Mouse (Mus musculus) cerebellum, adult (tissue): Measurements from ENCODE around the gene Gm26992.
"Not testable (repeated sequence)": the region's sequence is repeated elsewhere in the genome, so short reads cannot be mapped to it uniquely, and the experiment has no call there.

Experiments used
- ATAC-seq: cut with Nextera tagmentation; 2 replicates; pipeline ENCODE4 v1.9.2; 2017; ENCODE audit warnings: mild to moderate bottlenecking, moderate library complexity, mixed read lengths; ENCODE audit not compliant: insufficient number of reproducible peaks, low FRiP score, low TSS enrichment

Gene Gm26992

DNA sequence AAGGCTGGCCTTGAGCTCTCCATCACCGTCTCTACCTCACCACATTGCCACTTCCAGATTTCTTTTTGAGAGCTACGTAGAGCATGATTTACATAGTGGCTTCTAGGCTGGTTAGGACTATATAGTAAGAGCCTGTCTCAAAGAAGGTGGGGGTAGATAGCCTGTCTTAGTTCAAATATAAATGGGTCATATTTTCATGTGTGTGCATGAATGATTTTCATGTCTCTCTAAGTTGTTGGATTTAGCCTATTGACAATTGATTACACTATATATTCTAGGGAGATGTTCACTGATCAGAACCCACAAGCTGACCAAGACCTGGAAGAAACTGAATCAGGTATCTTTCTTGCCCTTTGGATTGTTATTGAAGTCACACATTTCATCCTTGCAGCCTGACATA, at the start of gene Gm26992:
Gene Gm26992 (plus strand): TSS at position 301 of the 400 bp plus-strand sequence.
- no peak for ATAC-seq

DNA sequence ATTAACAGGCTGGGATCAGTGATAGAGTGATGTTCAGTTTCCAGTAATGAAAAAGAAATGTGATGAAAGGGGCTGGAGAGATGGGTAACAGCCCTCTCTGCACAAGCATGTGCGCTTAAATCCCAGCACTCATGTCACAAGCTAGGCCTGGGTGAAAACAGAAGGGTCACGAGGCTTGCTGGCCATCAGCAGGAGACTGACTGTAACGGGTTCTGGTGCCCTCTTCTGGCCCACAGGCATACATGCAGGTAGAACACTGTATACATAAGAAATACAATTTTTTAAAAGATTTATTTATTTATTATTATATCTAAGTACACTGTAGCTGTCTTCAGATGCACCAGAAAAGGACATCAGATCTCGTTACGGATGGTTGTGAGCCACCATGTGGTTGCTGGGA, 47.6 kb upstream of the Gm26992 start:
- ATAC-seq, result no peak

DNA sequence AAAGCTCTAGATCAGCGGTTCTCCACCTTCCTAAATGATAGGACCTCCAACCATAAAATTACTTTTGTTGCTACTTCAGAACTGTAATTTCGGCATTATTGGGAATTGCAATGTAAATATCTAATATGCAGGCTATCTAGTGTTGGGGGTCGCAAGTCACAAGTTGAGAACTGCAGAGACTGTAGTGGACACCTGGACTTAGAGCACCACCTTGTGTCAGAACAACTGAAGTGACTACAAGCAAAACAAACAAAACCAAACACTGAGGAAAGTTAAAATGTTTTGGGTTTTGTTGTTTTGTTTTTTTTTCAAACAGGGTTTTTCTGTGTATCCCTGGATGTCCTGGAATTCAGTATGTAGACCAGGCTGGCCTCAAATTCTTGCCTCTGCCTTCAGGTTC, 37.3 kb upstream of the Gm26992 start:
- ATAC-seq, result no peak

DNA sequence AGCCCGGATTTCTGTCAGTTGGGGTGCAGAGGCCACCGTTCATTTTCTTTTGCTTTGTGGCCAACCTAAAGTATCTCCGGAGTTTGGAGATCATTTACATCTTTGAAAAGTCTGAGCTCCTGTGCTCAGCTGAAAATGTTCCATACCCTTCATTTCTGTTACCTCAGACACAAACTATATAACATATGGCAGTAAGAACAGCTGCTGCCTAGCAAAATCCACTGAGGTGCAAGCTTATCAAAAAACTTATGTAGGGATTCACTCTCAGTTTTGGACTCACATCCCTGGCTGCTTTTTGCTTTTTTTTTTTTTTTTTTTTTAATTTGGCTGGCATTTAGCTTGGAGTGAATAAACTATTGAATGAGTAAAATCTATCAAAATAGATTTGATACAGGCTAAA, 33.7 kb upstream of the Gm26992 start:
- no peak for ATAC-seq

DNA sequence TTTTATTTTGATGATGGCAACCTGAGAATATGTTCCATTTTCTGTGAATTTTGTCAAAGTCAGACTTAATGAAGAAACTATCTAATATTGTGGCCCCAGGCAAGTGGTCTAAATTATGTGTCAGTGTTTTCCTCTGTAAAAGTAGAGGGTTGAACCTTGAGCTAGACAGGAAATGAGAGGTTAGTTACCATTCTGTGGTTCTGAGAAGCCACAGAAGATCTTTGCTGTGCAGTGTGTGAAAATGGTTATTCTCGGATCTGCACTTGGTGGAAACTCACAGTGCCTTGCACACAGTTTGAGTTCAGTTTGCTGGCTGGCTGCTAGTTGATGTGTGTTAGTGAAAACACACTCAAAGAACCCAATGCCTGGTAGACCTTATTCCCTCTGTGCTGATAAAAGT, 28.0 kb upstream of the Gm26992 start:
- no peak for ATAC-seq

DNA sequence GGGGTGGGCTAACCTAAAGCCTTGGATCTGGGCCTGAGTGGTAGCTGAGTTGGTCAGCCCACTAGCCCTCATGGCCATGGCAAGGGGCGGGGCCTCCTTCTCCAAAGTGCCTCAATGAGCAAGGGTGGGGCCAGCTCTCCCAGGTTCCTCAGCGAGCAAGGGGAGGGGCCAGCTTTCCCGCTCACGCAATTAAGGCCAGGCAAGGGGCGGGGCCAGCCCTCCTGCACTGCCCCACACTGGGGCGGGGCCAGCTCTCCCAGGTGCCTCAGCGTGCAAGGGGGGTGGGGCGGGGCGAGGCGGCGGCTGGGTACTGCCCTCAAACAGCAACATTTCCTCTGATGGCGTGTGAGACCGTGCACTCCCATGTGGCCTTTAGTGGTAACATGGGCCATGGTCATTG, 16.8 kb upstream of the Gm26992 start:
- no peak for ATAC-seq

DNA sequence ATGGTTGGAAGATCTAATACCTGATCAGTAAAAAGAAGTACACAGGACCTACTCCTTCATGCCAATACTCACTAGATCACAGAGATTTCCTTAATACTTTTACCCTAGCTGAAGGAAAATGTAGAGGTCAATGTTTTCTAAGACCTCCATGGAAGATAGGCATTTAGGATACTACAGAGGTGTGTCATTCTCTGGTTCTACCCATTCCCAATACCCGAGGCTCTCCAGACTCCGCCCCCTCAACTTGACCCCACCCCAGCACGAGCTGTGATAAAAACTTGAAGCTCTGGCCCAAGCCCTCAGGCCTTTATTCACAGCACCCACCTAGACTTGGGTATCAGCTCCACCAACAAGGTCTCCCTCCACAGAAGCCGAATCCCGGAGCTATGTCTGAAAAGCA, 7.6 kb upstream of the Gm26992 start, which contains the start of gene Tsx:
Gene Tsx (plus strand): TSS at position 301 of the 400 bp plus-strand sequence.
- no peak for ATAC-seq

DNA sequence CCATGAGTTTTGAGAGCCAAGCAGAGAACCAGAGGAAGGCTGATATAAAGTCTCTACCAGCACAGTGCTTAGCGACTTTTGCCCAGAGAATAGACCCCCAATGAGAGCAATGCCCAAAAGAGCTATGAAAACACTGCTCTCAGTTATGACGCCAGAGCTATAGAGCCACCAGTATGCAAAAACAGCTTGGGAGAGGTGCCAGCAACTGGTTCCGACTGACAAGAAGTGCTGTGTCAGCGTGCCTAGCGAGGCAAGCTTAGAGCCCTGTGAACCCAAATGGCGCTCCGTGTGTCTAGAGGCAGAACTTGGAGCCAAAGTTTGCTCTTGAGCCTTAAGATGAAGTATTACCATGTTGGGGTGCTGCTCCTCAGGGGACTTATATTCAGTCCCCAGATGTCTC, 5.9 kb downstream of the Gm26992 start:
- no peak for ATAC-seq

DNA sequence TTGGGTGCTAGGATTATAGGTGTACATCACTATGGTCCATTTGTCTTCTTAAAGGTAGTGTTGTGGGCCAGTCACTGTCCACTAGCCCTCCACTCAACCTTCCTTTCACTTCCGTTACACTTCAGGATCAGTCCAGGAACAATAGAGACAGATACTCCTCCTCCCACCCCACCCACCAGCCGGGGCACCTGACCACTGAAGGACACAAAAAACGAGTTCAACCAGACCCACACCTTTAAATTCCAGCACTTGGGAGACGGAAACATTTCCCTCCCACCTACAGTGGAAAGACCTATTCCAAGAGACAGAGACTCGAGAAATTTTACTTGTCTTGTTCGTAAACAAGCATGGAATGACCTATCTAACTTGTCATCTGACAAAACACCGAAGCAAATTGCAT, 10.5 kb downstream of the Gm26992 start:
- no peak for ATAC-seq

DNA sequence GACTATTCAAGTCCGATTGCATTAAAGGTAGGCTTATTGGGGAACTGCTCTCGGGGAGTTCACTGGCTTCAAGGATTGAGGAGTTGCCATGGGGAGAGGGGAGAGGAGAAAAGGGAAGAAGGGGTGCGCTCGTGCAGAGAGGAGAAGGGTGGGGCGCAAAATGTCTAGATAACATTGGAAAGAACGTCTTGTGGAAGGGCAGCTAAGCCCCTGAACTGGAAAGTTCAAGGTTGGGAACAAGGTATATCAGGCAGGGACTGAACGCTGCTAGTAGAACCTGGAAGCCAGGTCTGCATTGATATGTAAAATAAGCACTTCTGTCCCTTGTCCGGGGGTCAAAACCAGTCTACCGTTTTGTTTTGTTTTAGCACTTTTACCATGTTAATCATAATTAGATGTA, 16.2 kb downstream of the Gm26992 start:
- no peak for ATAC-seq

DNA sequence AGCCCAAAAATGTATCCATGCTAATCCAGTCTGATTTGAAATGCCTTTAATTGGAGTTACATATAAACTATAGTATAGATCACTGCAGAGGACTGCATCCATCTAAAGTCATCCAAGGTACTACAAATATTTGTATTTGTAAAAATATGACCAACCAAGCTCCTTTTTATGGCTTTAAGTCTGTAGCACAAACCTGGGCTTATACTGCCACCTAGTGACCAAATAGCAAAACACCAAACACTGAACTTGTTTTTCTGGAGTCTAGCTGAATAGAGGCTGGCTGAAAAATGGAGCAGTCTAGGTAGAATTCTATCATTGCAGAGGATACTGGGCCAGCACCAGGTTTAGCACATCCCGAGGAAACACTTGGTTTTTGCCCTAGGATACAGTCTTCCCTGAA, 19.0 kb downstream of the Gm26992 start:
- 0 out of 2 replicates have a peak, but pooled peaks have one; percentile 31 for ATAC-seq

DNA sequence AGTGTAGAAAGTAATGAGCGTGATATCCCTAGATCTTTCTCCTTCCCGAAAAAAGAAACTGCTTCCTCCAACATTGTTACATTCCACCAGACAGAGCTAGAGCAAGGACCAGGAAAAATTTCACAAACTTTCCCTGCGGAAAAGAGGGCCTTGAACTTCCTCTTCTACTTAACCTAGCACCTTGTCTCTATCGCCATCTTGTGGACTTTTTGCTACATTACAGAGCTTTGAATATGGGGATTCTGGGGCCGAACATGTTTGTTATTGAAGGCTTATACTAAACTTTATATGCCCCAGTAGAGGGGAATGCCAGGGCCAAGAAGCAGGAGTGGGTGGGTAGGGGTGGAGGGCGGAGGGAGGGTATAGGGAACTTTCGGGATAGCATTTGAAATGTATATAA, 21.9 kb downstream of the Gm26992 start:
- no peak for ATAC-seq

DNA sequence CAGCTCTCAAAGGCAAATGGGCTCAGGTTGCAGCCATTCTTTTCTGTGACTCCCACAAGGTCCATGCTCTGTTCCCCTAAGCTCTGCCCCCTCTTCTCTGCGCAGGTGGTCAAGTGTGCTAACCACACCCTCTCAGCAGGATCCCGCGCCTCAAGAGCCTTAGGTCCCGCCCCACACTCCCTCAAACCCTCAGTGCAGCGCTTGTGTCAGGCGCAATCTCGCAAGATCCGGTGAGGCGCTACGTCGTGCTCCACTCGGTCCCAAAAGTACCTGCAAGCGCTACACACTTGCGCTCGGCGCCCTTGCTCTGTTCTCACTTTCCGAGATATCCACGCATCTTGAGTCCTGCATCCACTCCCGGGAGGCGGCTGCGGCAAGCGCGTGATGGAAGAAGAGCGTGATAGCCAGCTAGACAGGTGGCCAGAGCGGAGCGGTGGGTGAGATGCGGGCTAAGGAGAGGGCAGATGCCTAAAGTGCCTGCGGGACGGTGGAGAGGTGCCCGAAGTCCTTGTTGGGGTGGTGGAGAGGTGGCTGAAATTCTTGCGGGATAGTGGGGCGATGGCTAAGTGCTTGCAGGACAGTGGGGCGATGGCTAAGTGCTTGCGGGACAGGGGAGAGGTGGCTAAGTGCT, 25.8 kb downstream of the Gm26992 start:
- ATAC-seq, result peak; percentile 36; the same call in 1 of the 2 replicates

DNA sequence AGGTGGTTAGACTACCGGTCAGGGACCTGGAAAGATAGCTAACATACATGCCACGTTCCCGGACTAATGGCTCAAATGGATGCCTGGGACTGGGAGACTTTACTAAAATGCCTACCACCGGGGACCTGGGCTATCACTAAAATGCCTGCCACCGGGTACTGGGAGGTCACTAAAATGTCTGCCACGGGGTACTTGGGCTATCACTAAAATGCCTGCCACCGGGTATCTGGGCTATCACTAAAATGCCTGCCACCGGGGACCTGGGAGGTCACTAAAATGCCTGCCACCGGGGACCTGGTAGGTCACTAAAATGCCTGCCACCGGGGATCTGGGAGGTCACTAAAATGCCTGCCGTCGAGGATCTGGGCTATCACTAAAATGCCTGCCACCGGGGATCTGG, 26.6 kb downstream of the Gm26992 start:
- ATAC-seq, result not testable (repeated sequence)

DNA sequence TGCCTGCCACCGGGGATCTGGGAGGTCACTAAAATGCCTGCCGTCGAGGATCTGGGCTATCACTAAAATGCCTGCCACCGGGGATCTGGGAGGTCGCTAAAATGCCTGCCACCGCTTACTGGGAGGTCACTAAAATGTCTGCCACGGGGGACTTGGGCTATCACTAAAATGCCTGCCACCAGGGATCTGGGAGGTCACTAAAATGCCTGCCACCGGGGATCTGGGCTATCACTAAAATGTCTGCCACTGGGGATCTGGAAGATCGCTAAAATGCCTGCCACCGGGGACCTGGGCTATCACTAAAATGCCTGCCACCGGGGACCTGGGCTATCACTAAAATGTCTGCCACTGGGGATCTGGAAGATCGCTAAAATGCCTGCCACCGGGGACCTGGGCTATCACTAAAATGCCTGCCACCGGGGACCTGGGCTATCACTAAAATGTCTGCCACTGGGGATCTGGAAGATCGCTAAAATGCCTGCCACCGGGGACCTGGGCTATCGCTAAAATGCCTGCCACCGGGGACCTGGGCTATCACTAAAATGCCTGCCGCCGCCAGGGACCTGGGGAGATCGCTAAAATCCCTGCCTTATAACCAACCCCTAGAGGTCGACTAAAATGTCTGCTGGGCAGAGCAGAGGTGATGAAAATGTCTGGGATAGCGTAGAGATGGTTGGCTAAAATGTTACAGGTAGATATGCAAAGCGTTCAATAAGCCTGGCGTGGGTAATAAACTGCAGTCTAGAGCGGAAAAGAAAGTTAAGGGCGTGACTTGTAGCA, 27.3 kb downstream of the Gm26992 start:
- ATAC-seq, result not testable (repeated sequence)

DNA sequence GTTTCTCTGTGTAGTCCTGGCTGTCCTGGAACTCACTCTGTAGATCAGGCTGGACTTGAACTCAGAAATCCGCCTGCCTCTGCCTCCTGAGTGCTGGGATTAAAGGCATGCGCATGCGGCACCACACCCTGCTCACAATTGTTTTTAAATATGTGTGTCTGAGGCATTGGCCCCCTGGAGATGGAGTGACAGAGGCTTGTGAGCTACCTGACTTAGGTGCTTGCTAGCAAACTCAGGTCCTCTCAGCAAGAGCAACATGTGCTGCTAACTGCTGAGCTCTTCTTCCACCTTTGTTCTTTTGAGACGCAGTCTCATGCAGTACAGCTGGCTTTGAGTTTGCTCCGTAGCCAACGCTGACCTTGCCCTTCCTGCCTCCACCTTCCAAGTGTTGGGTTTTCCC, 31.0 kb downstream of the Gm26992 start:
- ATAC-seq, result no peak

DNA sequence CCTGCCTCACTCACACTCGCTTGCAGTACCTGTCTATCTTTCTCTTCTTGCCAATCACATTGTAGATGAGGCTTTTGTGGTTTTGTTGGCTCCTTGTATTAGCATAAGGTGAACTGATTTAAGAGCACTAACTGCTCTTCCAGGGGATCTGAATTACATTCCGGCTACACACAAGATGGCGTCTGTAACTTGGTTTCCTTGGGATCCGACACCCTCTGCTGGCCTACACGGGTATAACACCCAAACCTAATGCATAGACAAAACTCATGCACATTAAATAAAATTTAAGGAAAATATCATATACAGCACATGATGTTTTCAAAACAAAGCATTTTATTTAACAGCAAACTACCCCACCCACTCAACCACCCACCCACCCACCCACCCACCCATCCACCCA, 38.2 kb downstream of the Gm26992 start:
- ATAC-seq, result no peak

DNA sequence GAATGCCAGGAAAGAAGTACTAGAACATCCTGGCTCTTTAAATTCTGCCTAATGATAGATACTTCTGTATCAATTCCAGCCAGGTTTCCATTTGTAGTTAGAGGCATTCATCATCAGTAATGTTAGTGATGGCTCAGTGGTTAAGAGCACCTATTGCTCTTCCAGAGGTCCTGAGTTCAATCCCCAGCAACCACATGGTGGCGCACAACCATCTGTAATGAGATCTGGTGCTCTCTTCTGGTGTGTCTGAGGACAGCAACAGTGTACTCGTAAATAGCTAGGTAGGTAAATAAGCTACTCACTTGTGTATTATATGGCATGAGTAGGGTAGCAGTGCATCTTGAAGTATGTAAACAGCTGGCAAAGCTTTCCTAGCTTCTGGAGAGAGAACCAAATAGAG, 47.2 kb downstream of the Gm26992 start:
- ATAC-seq, result no peak

DNA sequence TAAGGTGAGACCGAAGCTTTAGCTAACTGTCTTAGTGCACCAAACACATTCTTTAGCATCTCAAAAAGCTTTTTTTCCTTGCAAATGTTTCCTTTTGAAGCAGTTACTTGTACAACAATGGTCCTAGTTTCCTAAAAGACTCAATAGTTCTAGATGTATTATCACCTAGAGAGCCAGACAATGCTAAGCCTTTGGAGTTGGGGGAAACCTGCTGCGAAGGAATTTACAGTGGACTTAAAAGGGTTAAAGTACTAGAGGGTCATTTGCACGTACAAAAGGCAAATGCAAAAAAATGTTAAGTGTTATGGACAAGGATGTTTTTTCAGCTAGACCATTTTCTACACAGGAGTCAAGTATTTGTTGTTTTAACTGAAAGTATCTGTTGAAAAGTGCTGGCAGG, 50.5 kb downstream of the Gm26992 start:
- no peak for ATAC-seq

DNA sequence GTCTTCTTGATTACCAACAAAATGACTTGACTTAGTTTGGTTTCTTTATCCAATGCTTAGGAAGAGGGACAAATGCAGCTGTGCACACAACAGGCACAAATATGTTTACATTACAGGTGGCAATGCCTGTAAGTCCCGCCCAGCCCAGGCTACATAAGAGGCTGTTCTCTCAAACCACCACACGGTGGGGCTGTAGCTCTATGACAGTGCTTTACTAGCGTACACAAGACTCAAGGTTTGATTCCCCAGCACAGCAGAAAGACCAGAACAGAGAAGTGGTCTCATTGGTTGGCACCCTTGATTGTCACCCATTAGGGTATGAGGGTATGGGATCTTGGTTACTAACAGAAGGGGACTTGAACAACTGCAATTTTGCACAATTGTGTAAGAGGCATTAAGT, 55.7 kb downstream of the Gm26992 start:
- ATAC-seq, result 0 out of 2 replicates have a peak, but pooled peaks have one; percentile 66

DNA sequence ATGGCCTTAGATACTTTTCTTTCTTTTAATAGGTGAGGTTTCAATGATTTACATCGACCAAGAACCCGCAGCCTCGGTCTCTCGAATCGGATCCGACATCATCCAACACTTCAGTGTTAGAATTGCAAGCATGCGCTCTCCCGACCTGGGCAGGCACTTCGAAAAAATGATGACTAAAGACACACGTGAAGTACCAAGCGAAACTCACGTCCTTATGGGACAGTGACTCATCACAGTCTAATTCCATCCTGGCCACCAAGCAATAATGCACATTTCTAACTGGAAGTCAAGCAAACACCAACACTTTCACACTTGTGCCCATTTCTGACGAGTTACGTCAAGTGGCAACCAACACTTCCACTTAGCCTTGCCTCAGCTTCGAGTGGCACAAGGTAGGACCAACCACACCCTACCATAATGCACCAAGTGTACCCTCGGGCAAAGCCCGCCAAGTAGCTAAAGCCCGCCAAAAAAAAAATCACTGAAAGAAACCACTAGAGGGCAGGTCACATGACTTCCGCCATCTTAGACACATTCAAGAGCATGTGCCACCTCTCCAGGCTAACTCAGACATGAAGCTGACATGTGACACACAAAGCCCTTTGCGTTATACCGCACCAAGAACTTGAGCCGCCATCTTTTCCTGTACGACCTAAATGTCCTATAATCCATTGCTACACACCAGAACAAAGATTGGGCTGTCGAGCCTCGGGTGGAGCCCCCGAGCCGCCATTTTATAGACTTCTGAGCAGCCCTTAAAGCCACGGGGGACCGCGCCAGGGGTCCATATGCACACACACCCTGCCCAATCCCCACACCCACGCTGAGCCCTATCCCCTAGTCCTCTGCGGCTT, 59.7 kb downstream of the Gm26992 start:
- no peak for ATAC-seq
